ENCODE assay signal across 29 mouse cellular contexts in the genomic region with DNA sequence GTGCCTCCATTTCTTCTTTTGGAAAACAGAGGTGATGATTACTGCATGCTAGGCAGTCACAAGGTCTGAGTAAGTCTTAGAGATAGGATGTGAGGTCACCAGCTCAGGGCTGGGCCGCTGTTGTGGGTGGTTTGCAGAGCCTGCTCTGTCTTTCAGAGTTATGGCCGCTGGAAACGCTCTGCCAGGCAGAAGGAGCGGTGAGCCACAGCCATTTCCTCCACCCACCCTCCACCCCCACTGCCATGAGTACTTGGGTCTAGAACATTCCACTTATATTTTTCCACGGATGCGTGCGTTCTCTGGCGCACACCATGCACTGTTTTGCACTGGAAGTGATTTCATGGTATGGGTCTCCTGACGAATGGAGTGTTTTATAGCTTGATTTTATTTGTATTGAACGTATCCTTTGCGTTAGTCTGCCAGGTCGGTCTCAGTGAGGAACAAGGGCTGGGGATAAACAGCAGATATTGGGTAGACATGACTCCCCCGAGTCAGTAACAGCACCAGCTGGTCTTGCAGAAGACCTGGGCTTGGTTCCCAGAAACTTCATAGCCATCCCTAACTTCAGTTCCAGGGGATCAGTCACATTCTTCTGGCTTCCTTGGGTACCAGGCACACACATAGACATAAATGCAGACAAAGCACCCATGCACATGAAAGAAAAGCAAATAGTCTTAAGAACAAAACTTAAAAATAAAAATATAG.
A peak's percentile ranks its signal among the peaks of the same experiment; 100 is the strongest.
DNase-seq lines count a peak whose midpoint lies in the region; ATAC-seq and TF ChIP-seq lines count a peak whose summit lies in the region.
"Had no signal": no experiment of that assay in that cellular context is flagged by ENCODE, and none has a peak within 500 bp of the region (broad histone marks: within the 10 kb centered on the region; RNA-seq: fewer than 3 reads in every experiment).

No protein-coding gene starts in this region.

- no peak overlapping the region for H3K4me2 ChIP-seq in limb, embryonic 15.5 days
- H3K4me2 ChIP-seq in heart, embryonic 12.5 days, result no peak overlapping the region
- H3K4me2 ChIP-seq: forebrain, embryonic 13.5 days; heart, embryonic 11.5 days; hindbrain, embryonic 13.5 days; limb, embryonic 12.5 days; liver, embryonic 13.5 days; midbrain, embryonic 13.5 days; neural tube, embryonic 13.5 days had no signal

- no peaks in the 10 kb centered on the region for H3K36me3 ChIP-seq in limb, embryonic 15.5 days
- no peaks in the 10 kb centered on the region for H3K36me3 ChIP-seq in heart, embryonic 12.5 days
- H3K36me3 ChIP-seq: hindbrain, embryonic 13.5 days; limb, embryonic 12.5 days; liver, embryonic 13.5 days; midbrain, embryonic 13.5 days; neural tube, embryonic 13.5 days had no signal

- H3K27me3 ChIP-seq in limb, embryonic 15.5 days, result 0 out of 2 replicates have a peak, but pooled peaks cover 13% of the 10 kb centered on the region
- H3K27me3 ChIP-seq in heart, embryonic 12.5 days (replicated peaks), result no peaks in the 10 kb centered on the region
- H3K27me3 ChIP-seq: forebrain, embryonic 13.5 days; liver, embryonic 13.5 days; megakaryocyte, embryonic 14.5 days; midbrain, embryonic 13.5 days had no signal

- no peak overlapping the region for H3K9ac ChIP-seq in limb, embryonic 15.5 days
- H3K9ac ChIP-seq in heart, embryonic 12.5 days, result no peak overlapping the region
- H3K9ac ChIP-seq: forebrain, embryonic 13.5 days; hindbrain, embryonic 13.5 days; limb, embryonic 12.5 days; liver, embryonic 13.5 days; midbrain, embryonic 13.5 days; neural tube, embryonic 13.5 days had no signal

- peak; percentile 61; the same call in 1 of the 2 replicates for ATAC-seq in limb, embryonic 15.5 days (ENCODE audit: insufficient number of reproducible peaks, low FRiP score, low TSS enrichment, low read depth)
- ATAC-seq in heart, embryonic 12.5 days (ENCODE audit: insufficient number of reproducible peaks, low FRiP score), result no peak
- ATAC-seq: CD4-positive, CD25-positive, alpha-beta regulatory T cell, adult 4 months; forebrain, embryonic 13.5 days; intestine, embryonic 16.5 days; lung, postnatal 0 days; midbrain, embryonic 13.5 days had no signal

- H3K4me3 ChIP-seq in embryonic fibroblast, embryonic 13.5 days (ENCODE audit: insufficient read depth, low read length), result no peak overlapping the region
- H3K4me3 ChIP-seq in limb, embryonic 15.5 days, result no peak overlapping the region
- H3K4me3 ChIP-seq in heart, embryonic 12.5 days, result no peak overlapping the region
- H3K4me3 ChIP-seq: forebrain, embryonic 13.5 days; hindbrain, embryonic 13.5 days; limb, embryonic 12.5 days; liver, embryonic 13.5 days; megakaryocyte, embryonic 14.5 days; midbrain, embryonic 13.5 days; neural tube, embryonic 13.5 days had no signal

- 47% methylated on average over 13 of the region's 13 CpGs for WGBS in limb, embryonic 15.5 days
- WGBS in heart, embryonic 12.5 days, result 83% methylated on average over 13 of the region's 13 CpGs

- peak; percentile 13 to 16 for DNase-seq in frontal cortex, postnatal 36 days (ENCODE audit: low spot score in 2 of 2)
- DNase-seq in frontal cortex, postnatal 14 days (ENCODE audit: low spot score in 2 of 2), result no peak
- DNase-seq in layer of hippocampus, adult 8-10 months (ENCODE audit: low spot score in 2 of 2), result peak; percentile 6 to 20
- no peak for DNase-seq in layer of hippocampus, adult 9-10 months (ENCODE audit: low spot score)
- DNase-seq: adrenal gland, postnatal 25 days; cerebellum, adult 18-20 months; cerebellum, postnatal 10 days; gastrocnemius, postnatal 36 days; heart, adult 18-20 months; heart, postnatal 4 days; kidney, adult 9 months; kidney, postnatal 10 days; liver, embryonic 13.5 days; lung, adult 18-20 months; lung, postnatal 4 days; right cerebral cortex, postnatal 14 days had no signal

- TF ChIP-seq POLR2A in embryonic fibroblast, embryonic 13.5 days (IDR thresholded peaks at IDR 0.05; ENCODE audit: low read depth, low read length), result no peak

- H3K4me1 ChIP-seq in embryonic fibroblast, embryonic 13.5 days (ENCODE audit: control insufficient read depth, insufficient read depth, low read length), result no peaks in the 10 kb centered on the region
- peaks cover 9% of the 10 kb centered on the region; the same call in 1 of the 2 replicates for H3K4me1 ChIP-seq in limb, embryonic 15.5 days
- peaks cover 10% of the 10 kb centered on the region; the same call in 1 of the 2 replicates for H3K4me1 ChIP-seq in heart, embryonic 12.5 days (replicated peaks)
- H3K4me1 ChIP-seq: limb, embryonic 12.5 days; liver, embryonic 13.5 days; megakaryocyte, embryonic 14.5 days; midbrain, embryonic 13.5 days had no signal

- H3K9me3 ChIP-seq in limb, embryonic 15.5 days, result no peaks in the 10 kb centered on the region
- H3K9me3 ChIP-seq in heart, embryonic 12.5 days (replicated peaks), result peaks cover 21% of the 10 kb centered on the region

- no peak for TF ChIP-seq CTCF in embryonic fibroblast, embryonic 13.5 days (IDR thresholded peaks at IDR 0.05; ENCODE audit: borderline replicate concordance, insufficient read depth, low read length)

- peak overlapping the region; percentile 50; the same call in 1 of the 2 replicates for H3K27ac ChIP-seq in embryonic fibroblast, embryonic 13.5 days (ENCODE audit: insufficient read depth, low read length)
- H3K27ac ChIP-seq in limb, embryonic 15.5 days, result no peak overlapping the region; the same call in none of the 2 replicates
- no peak overlapping the region for H3K27ac ChIP-seq in heart, embryonic 12.5 days (ENCODE audit: poor library complexity, severe bottlenecking)
- H3K27ac ChIP-seq: forebrain, embryonic 13.5 days; hindbrain, embryonic 13.5 days; limb, embryonic 12.5 days; liver, embryonic 13.5 days; midbrain, embryonic 13.5 days; neural tube, embryonic 13.5 days had no signal

Comparison
In these comparisons a context has a peak if more than half of its experiments do, and no peak if none do; other contexts are left out.
1. DNase-seq: peak in frontal cortex, postnatal 36 days (2 of 2) and layer of hippocampus, adult 8-10 months (2 of 2); none in frontal cortex, postnatal 14 days (0 of 2) and layer of hippocampus, adult 9-10 months (single experiment).